Comparison of ENCODE assay signal across 8 mouse cellular contexts in the genomic region with DNA sequence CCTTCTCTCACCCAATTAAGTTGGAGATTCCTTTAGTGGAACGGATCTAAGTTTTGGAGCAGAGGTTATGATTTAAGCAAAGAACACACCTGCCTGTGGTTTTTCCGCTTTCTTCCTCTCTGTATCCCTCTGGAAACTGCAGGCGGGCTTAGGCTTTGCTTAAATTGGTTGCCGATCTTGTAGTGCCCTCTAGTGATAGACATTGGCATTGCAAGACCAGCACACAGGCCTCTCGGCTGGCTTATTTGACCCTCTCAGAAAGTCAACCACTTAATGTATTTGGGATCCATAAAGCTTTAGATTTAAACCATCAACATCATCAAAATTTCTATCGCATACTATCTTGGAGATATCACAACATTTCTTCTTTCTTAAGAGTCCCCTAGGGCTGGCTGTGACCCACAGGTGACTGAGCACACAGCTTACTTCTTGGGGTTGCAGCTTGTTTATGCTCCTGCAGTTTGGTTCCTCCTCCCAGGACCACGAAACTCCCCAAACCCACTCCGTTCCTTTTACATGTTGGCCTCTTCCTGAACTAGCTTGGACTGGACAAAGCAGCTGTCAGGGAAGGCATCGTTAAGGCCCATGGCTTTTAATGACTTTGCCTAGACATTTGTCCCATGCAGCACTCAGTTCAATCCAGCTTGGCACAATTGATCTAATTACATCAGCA.
DNase-seq lines count a peak whose midpoint lies in the region; ATAC-seq lines count a peak whose summit lies in the region.

No protein-coding gene starts in this region.

- ATAC-seq in forebrain, embryonic 16.5 days, result peak; percentile 85
- ATAC-seq in hematopoietic stem cell, adult 5-6 weeks (replicated peaks in 1 of 2; ENCODE audit: insufficient read depth in 1 of 2, low FRiP score in 2 of 2, low TSS enrichment in 1 of 2, low read depth in 1 of 2, poor library complexity in 2 of 2, severe bottlenecking in 2 of 2), result peak; percentile 37 to 74; a peak in 1 of 4 replicates

- no peak overlapping the region for H3K9ac ChIP-seq in forebrain, embryonic 16.5 days (replicated peaks; ENCODE audit: low read depth, low read length)

- H3K27me3 ChIP-seq in forebrain, embryonic 16.5 days (replicated peaks; ENCODE audit: control insufficient read depth, insufficient read depth, low read length), result no peaks in the 10 kb centered on the region

- no peak overlapping the region for H3K4me2 ChIP-seq in forebrain, embryonic 16.5 days (ENCODE audit: low read length)

- H3K36me3 ChIP-seq in forebrain, embryonic 16.5 days (ENCODE audit: control insufficient read depth, insufficient read depth), result no peaks in the 10 kb centered on the region

- WGBS in forebrain, embryonic 16.5 days, result 6% methylated on average over 9 of the region's 9 CpGs

- H3K4me1 ChIP-seq in forebrain, embryonic 16.5 days (replicated peaks; ENCODE audit: control insufficient read depth, insufficient read depth, low read length), result peaks cover 4% of the 10 kb centered on the region

- H3K9me3 ChIP-seq in forebrain, embryonic 16.5 days (ENCODE audit: control insufficient read depth, low read length), result no peaks in the 10 kb centered on the region

- H3K4me3 ChIP-seq in forebrain, embryonic 16.5 days (replicated peaks; ENCODE audit: low read length), result no peak overlapping the region

- H3K27ac ChIP-seq in forebrain, embryonic 16.5 days (ENCODE audit: low read length), result no peak overlapping the region

- peak; percentile 73 for DNase-seq in Muller cell, postnatal 12 days (ENCODE audit: inconsistent ontology term)
- peak; percentile 75 to 82 for DNase-seq in cerebellum, adult 18-20 months
- DNase-seq in layer of hippocampus, adult 8-10 months (ENCODE audit: low spot score in 2 of 2), result peak; percentile 63 to 77
- peak; percentile 88 for DNase-seq in lung, postnatal 10 days
- peak; percentile 60 for DNase-seq in retina, adult 2 months (ENCODE audit: low read depth, low spot score)
- DNase-seq in urinary bladder, postnatal 36 days (ENCODE audit: low spot score in 2 of 2), result peak; percentile 62 to 63
